Mouse (Mus musculus) kidney, postnatal 36 days (tissue): ENCODE data around the gene Agpat2.
A peak's percentile ranks its signal among the peaks of the same experiment; 100 is the strongest.

ENCODE experiments used
- DNase-seq, 2 experiments: peaks; one replicate each; pipeline ENCODE4 v3.0.0; 2021 to 2022; ENCODE audit warnings: mixed read lengths in 2 of 2

Gene Agpat2

GRCm38 (mm10) chr2:26573807-26574206 lies 30.4 kb downstream of the Agpat2 start:
- peak in 1 of 2 experiments; percentile 44 for DNase-seq

DNA sequence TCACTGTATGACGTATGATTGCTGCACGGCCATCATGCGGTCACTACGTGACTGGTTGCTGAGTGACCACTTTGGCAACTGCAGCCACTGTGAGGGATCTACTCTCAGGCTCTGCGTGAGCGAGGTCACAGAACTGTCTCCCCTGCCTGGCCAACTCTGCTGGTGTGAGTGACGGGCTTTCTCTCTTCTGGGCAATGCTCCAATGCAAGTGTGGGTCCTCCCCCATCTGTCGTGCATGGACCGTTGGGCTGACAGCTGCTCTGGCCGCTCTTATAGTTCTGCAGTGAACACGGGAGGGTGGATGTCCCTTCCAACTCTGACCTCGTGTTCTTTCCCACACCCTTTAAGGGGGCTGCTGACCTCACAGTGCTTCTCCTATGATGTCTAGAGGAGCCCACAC lies 30.8 kb downstream of the Agpat2 start:
- peak; percentile 63 to 82 for DNase-seq

GRCm38 (mm10) chr2:26571826-26572225 lies 32.4 kb downstream of the Agpat2 start:
- DNase-seq, result peak; percentile 71 to 82

GRCm38 (mm10) chr2:26571400-26571799 lies 32.8 kb downstream of the Agpat2 start:
- DNase-seq, result peak; percentile 57 to 58

GRCm38 (mm10) chr2:26570034-26570433 lies 34.2 kb downstream of the Agpat2 start:
- peak; percentile 77 to 79 for DNase-seq

DNA sequence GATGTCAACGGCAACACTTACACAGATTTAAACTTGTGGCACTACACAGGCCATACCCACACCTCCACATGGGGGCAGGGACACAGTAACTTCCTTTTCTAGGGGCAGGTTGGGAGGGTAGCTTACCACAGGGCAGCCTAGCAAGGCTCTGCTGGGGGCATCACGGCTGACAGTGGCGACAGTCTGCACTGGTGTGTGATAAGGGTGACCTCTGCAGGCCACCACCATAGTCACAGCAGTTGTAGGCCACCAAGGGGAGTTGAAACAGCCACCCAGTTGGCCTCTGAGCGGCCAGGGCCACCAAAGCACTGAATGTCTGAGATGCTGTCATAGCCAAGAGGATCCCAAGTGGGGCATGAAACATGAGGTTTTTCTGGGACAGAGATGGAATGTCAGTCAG lies 38.0 kb downstream of the Agpat2 start:
- peak; percentile 58 to 77 for DNase-seq

- DNase-seq, result peak; percentile 61 to 67
Measured at GRCm38 (mm10) chr2:26561351-26562016, 42.7 kb downstream of the Agpat2 start.

DNA sequence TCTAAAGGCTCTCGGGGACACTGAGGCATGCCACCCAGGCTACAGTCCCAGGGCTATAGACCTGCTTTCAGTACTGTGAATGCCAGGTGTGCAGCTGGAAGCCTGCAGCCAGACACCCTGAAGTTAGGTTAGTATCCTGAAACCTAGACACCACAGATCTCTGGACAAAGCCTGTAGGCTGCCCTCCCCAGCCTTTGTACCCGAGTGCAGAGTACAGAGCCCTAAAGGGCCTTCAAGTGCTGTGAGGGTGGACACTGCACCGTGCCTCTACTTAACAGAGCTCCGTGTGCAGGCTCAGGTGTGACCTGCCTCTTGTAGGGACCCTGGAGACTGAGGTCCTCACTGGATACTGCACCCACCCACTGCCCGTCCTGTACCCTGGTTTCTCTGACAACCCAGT lies 43.7 kb downstream of the Agpat2 start:
- peak in 1 of 2 experiments; percentile 63 for DNase-seq

- no peak for DNase-seq
Measured at GRCm38 (mm10) chr2:26556535-26556993, 47.7 kb downstream of the Agpat2 start.

GRCm38 (mm10) chr2:26555076-26555475 lies 49.1 kb downstream of the Agpat2 start:
- DNase-seq, result peak; percentile 75 to 78

- DNase-seq, result no peak
Measured at GRCm38 (mm10) chr2:26553904-26554303, 50.3 kb downstream of the Agpat2 start.

- no peak for DNase-seq
Measured at GRCm38 (mm10) chr2:26552066-26552465, 52.2 kb downstream of the Agpat2 start.

DNA sequence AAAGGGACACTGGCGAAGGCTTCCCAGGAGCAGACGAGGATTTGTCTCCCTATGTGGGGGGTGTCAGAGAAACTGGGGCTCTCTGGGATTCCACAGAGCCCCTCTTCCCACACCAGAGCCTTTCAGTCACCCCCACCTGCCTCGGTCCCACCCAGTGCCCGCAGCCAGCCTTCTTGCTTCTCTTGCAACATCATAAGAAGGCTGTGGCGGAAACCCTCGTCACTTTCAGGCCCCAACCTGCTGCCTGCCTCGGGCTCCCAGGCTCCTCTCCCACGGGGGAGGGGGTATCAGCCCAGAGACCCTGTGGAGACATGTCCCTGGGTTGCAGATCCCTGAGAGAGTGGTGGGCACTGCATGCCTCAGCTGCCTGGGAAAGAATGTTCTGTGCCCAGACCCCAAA lies 52.8 kb downstream of the Agpat2 start:
- DNase-seq, result no peak

- no peak for DNase-seq
Measured at GRCm38 (mm10) chr2:26550777-26551176, 53.4 kb downstream of the Agpat2 start.

DNA sequence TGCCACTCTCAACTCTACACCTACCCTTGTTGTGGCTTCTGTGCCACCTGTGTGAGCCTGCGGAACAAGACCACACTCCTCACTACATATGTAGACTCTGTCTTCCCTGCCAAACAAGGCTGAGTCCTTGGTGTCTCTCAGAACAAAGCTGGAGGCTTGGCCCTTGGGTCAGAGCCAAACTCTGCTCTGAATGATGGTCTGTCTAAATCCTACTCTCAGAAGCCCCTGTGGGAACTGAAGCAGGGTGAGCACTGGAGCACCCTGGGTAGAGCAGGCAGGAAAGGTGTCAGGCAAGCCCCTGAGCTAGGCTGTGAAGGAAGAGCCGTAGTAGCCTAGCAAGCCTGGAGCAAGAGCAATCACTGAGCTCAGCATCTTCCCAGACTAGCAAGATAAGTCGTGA lies 54.0 kb downstream of the Agpat2 start:
- peak in 1 of 2 experiments; percentile 29 for DNase-seq

DNA sequence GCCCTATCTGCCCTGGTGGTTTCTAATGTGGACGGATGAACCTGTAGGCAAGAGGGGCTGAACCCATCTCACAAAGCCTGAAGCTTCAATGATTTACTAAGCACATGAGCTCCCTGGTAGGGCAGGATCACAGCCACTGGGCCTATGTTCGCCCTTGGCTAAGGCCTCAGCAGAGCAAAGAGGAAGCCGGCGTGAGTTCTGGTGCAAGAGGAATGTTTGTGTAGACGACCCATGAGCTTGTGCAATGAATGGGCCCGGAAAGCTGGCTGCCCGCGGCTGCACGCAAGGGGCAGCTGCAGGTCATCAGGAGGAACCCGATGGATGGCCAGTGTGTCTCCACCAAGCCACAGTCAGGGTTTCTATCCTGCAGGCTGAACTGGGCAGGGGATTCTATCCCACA lies 54.4 kb downstream of the Agpat2 start:
- peak; percentile 40 to 47 for DNase-seq

DNA sequence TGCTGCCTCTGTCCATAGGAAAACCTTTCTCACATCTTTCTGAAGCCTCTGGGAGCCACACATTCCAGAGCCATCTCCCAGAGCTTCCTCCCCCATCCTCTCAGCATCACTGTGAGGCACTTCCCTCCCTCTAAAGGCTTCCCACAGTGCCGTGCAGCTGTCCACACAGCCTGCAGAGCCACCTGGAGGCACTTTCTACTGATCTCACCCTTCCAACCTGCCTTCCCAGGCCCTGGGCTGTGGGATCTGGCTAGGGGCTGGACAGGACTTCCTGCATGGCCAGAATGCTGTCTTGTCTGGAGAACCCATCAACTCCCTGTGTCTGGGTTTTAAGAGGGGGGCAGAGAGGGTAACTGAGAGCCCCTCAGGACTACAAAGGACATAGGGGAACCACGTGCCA lies 56.7 kb downstream of the Agpat2 start:
- peak in 1 of 2 experiments; percentile 33 for DNase-seq

GRCm38 (mm10) chr2:26544265-26544664 lies 60.0 kb downstream of the Agpat2 start:
- peak; percentile 80 for DNase-seq

DNA sequence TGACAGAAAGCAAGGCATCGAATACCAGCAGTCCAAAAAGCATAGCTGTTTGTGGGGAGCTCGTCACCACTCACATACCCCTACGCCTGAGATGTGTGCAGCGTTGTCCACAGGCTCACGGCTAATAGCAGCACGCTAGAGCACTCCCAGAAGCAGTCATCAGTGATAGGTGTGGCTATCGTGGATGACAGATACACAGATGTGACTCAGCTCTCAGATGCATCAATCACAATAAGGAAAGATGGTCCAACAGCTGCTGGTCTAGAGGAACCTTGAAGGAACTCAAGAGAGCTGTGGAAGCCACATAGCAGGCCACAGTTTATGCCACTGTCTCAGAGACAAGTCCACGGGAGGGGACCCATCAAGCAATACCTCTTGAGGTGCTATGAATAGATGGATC lies 60.4 kb downstream of the Agpat2 start:
- DNase-seq, result no peak

- peak; percentile 51 to 76 for DNase-seq
Measured at GRCm38 (mm10) chr2:26543155-26543554, 61.1 kb downstream of the Agpat2 start.
